Mouse (Mus musculus): ENCODE results near the gene Slc30a2. TPM values are rescaled to one million over a fixed set of nuclear protein-coding genes. Genes with fewer than 3 reads are reported as not detected.

The Slc30a2 gene
- total RNA-seq, 1 experiment: 24.3 TPM

GRCm38 (mm10) chr4:134344620-134345019 is 1.6 kb downstream of the Slc30a2 start:
- Histone ChIP-seq H3K27ac (ENCODE audit: insufficient read depth, low read depth, low read length, poor library complexity, severe bottlenecking) (no peak overlapping the region), H3K4me3 (ENCODE audit: insufficient read depth in 1 of 2, low read depth in 1 of 2, low read length in 2 of 2, poor library complexity in 1 of 2, severe bottlenecking in 1 of 2) (no peak overlapping the region; a peak in 1 of 4 replicates), H3K4me1 (ENCODE audit: control insufficient read depth in 2 of 2, insufficient read depth in 2 of 2, low read length in 2 of 2, poor library complexity in 1 of 2) (peaks cover 0 to 11% of the 10 kb centered on the region in 2 experiments; a peak in 2 of 4 replicates), H3K9ac (ENCODE audit: insufficient read depth, low read depth, low read length, poor library complexity, severe bottlenecking) (no peak overlapping the region), H3K36me3 (ENCODE audit: control insufficient read depth, insufficient read depth, low read length, poor library complexity, severe bottlenecking) (peaks cover 17% of the 10 kb centered on the region), H3K9me3 (ENCODE audit: control insufficient read depth, insufficient read depth, low read depth, low read length) (no peaks in the 10 kb centered on the region)
- no peak for DNase-seq (ENCODE audit: low read depth, low spot score)
- in situ Hi-C loops (cut with MboI; ENCODE audit: low sequenced_read_pairs in 2 of 2, unreplicated experiment in 2 of 2): no loop called here
- no peak for TF ChIP-seq HCFC1 (IDR thresholded peaks at IDR 0.05; ENCODE audit: borderline replicate concordance, insufficient read depth, low read length)
- no peak for TF ChIP-seq MAFK (IDR thresholded peaks at IDR 0.05; ENCODE audit: insufficient read depth, low read depth, low read length)
- TF ChIP-seq ZNF384 (IDR thresholded peaks at IDR 0.05; ENCODE audit: low read depth, low read length): no peak
- no peak for TF ChIP-seq ZC3H11A (IDR thresholded peaks at IDR 0.05; ENCODE audit: borderline replicate concordance, low read depth, low read length)
- no peak for TF ChIP-seq CHD2 (IDR thresholded peaks at IDR 0.05; ENCODE audit: low read depth, low read length)

GRCm38 (mm10) chr4:134345802-134346201 is 2.8 kb downstream of the Slc30a2 start:
- no peak for DNase-seq (ENCODE audit: low read depth, low spot score)
- Histone ChIP-seq H3K9ac (ENCODE audit: insufficient read depth, low read depth, low read length, poor library complexity, severe bottlenecking) (no peak overlapping the region), H3K4me3 (ENCODE audit: insufficient read depth in 1 of 2, low read depth in 1 of 2, low read length in 2 of 2, poor library complexity in 1 of 2, severe bottlenecking in 1 of 2) (no peak overlapping the region), H3K4me1 (ENCODE audit: control insufficient read depth in 2 of 2, insufficient read depth in 2 of 2, low read length in 2 of 2, poor library complexity in 1 of 2) (peaks cover 0 to 11% of the 10 kb centered on the region in 2 experiments; a peak in 2 of 4 replicates), H3K36me3 (ENCODE audit: control insufficient read depth, insufficient read depth, low read length, poor library complexity, severe bottlenecking) (peaks cover 17% of the 10 kb centered on the region), H3K27ac (ENCODE audit: insufficient read depth, low read depth, low read length, poor library complexity, severe bottlenecking) (no peak overlapping the region), H3K9me3 (ENCODE audit: control insufficient read depth, insufficient read depth, low read depth, low read length) (no peaks in the 10 kb centered on the region)
- TF ChIP-seq HCFC1 (IDR thresholded peaks at IDR 0.05; ENCODE audit: borderline replicate concordance, insufficient read depth, low read length): no peak
- no peak for TF ChIP-seq MAFK (IDR thresholded peaks at IDR 0.05; ENCODE audit: insufficient read depth, low read depth, low read length)
- TF ChIP-seq ZNF384 (IDR thresholded peaks at IDR 0.05; ENCODE audit: low read depth, low read length): no peak
- TF ChIP-seq ZC3H11A (IDR thresholded peaks at IDR 0.05; ENCODE audit: borderline replicate concordance, low read depth, low read length): no peak
- TF ChIP-seq CHD2 (IDR thresholded peaks at IDR 0.05; ENCODE audit: low read depth, low read length): no peak
- in situ Hi-C loops (cut with MboI; ENCODE audit: low sequenced_read_pairs in 2 of 2, unreplicated experiment in 2 of 2): no loop called here

- no peak overlapping the region for H3K27ac ChIP-seq (ENCODE audit: insufficient read depth, low read depth, low read length, poor library complexity, severe bottlenecking)
- no peak for DNase-seq (ENCODE audit: low read depth, low spot score)
- peaks cover 19% of the 10 kb centered on the region for H3K36me3 ChIP-seq (ENCODE audit: control insufficient read depth, insufficient read depth, low read length, poor library complexity, severe bottlenecking)
- no peak overlapping the region for H3K9ac ChIP-seq (ENCODE audit: insufficient read depth, low read depth, low read length, poor library complexity, severe bottlenecking)
- H3K9me3 ChIP-seq (ENCODE audit: control insufficient read depth, insufficient read depth, low read depth, low read length): no peaks in the 10 kb centered on the region
- H3K4me1 ChIP-seq (ENCODE audit: control insufficient read depth in 2 of 2, insufficient read depth in 2 of 2, low read length in 2 of 2, poor library complexity in 1 of 2): peaks cover 3 to 23% of the 10 kb centered on the region in 2 experiments; a peak in 3 of 4 replicates
- no peak for TF ChIP-seq MAFK (IDR thresholded peaks at IDR 0.05; ENCODE audit: insufficient read depth, low read depth, low read length)
- TF ChIP-seq CHD2 (IDR thresholded peaks at IDR 0.05; ENCODE audit: low read depth, low read length): no peak
- TF ChIP-seq ZC3H11A (IDR thresholded peaks at IDR 0.05; ENCODE audit: borderline replicate concordance, low read depth, low read length): no peak
- TF ChIP-seq ZNF384 (IDR thresholded peaks at IDR 0.05; ENCODE audit: low read depth, low read length): no peak
- no peak for TF ChIP-seq HCFC1 (IDR thresholded peaks at IDR 0.05; ENCODE audit: borderline replicate concordance, insufficient read depth, low read length)
- H3K4me3 ChIP-seq (ENCODE audit: insufficient read depth in 1 of 2, low read depth in 1 of 2, low read length in 2 of 2, poor library complexity in 1 of 2, severe bottlenecking in 1 of 2): no peak overlapping the region
- in situ Hi-C loops (cut with MboI; ENCODE audit: low sequenced_read_pairs in 2 of 2, unreplicated experiment in 2 of 2): no loop called here
These were observed 5.1 kb downstream of the Slc30a2 start for GRCm38 (mm10) chr4:134348078-134348477.

GRCm38 (mm10) chr4:134348545-134348944 is 5.6 kb downstream of the Slc30a2 start:
- TF ChIP-seq CHD2 (IDR thresholded peaks at IDR 0.05; ENCODE audit: low read depth, low read length) (no peak), ZC3H11A (IDR thresholded peaks at IDR 0.05; ENCODE audit: borderline replicate concordance, low read depth, low read length) (no peak), HCFC1 (IDR thresholded peaks at IDR 0.05; ENCODE audit: borderline replicate concordance, insufficient read depth, low read length) (no peak), MAFK (IDR thresholded peaks at IDR 0.05; ENCODE audit: insufficient read depth, low read depth, low read length) (no peak), ZNF384 (IDR thresholded peaks at IDR 0.05; ENCODE audit: low read depth, low read length) (no peak)
- Histone ChIP-seq H3K27ac (ENCODE audit: insufficient read depth, low read depth, low read length, poor library complexity, severe bottlenecking) (no peak overlapping the region), H3K36me3 (ENCODE audit: control insufficient read depth, insufficient read depth, low read length, poor library complexity, severe bottlenecking) (peaks cover 19% of the 10 kb centered on the region), H3K4me1 (ENCODE audit: control insufficient read depth in 2 of 2, insufficient read depth in 2 of 2, low read length in 2 of 2, poor library complexity in 1 of 2) (peaks cover 3 to 23% of the 10 kb centered on the region in 2 experiments; a peak in 3 of 4 replicates), H3K4me3 (ENCODE audit: insufficient read depth in 1 of 2, low read depth in 1 of 2, low read length in 2 of 2, poor library complexity in 1 of 2, severe bottlenecking in 1 of 2) (no peak overlapping the region), H3K9me3 (ENCODE audit: control insufficient read depth, insufficient read depth, low read depth, low read length) (no peaks in the 10 kb centered on the region), H3K9ac (ENCODE audit: insufficient read depth, low read depth, low read length, poor library complexity, severe bottlenecking) (no peak overlapping the region)
- in situ Hi-C loops (cut with MboI; ENCODE audit: low sequenced_read_pairs in 2 of 2, unreplicated experiment in 2 of 2): no loop called here
- DNase-seq (ENCODE audit: low read depth, low spot score): no peak

All from ES-E14 (cell line).